In the genomic region with DNA sequence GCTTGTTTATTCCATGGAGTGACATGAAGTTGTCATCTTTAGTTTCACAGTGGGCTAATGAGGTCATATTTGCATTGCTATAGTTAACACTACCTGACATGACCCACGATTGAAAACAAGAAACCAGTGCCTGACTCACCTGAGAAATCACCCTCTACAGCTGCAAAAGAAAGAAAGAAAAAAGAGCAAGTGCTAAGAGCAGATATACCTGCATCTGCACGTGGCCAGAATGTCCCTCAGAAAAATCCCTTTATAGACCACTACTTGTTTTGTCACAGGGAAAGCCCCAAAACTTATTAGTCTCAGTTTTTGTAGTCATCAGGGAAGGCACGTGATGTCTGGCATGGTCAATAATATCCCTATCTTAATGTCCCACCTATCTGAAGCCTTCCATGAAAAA, we compare ENCODE assay signal across 23 mouse cellular contexts. TPM values are rescaled to one million over a fixed set of nuclear protein-coding genes. Genes with fewer than 3 reads are reported as not detected.
DNase-seq lines count a peak whose midpoint lies in the region; ATAC-seq and TF ChIP-seq lines count a peak whose summit lies in the region.
"Had no signal": no experiment of that assay in that cellular context is flagged by ENCODE, and none has a peak within 500 bp of the region (broad histone marks: within the 10 kb centered on the region; RNA-seq: fewer than 3 reads in every experiment).

No protein-coding gene starts in this region.

- dilution Hi-C loops in CH12.LX (cut with MboI; ENCODE audit: extremely low pct_ligation_motif_present, extremely low pct_unique_long_range_greater_than_20kb, low sequenced_read_pairs) = no loop called here

- WGBS in heart, adult 2 months = 74% methylated on average over 3 of the region's 3 CpGs
- WGBS in hindbrain, embryonic 14.5 days = 68% methylated on average over 3 of the region's 3 CpGs
- 91% methylated on average over 3 of the region's 3 CpGs for WGBS in hindbrain, embryonic 11.5 days

- TF ChIP-seq RAD21 in CH12.LX (IDR thresholded peaks at IDR 0.05; ENCODE audit: low read depth, low read length) = no peak

- TF ChIP-seq CTCF in heart, adult 2 months (IDR thresholded peaks at IDR 0.05) = no peak
- no peak for TF ChIP-seq CTCF in CH12.LX (conservative IDR thresholded peaks at IDR 0.05 in 1 of 2, IDR thresholded peaks at IDR 0.05 in 1 of 2; ENCODE audit: low read depth in 2 of 2, low read length in 2 of 2)

- no peaks in the 10 kb centered on the region for H3K9me3 ChIP-seq in hindbrain, embryonic 14.5 days (ENCODE audit: control insufficient read depth, low read length)
- no peaks in the 10 kb centered on the region for H3K9me3 ChIP-seq in hindbrain, embryonic 11.5 days (ENCODE audit: control insufficient read depth, low read length)
- no peaks in the 10 kb centered on the region for H3K9me3 ChIP-seq in CH12.LX (replicated peaks; ENCODE audit: low read length)

- no peaks in the 10 kb centered on the region for H3K4me1 ChIP-seq in heart, adult 2 months (ENCODE audit: control insufficient read depth, insufficient read depth, low read length)
- peaks cover 81% of the 10 kb centered on the region for H3K4me1 ChIP-seq in hindbrain, embryonic 14.5 days (replicated peaks; ENCODE audit: control insufficient read depth, insufficient read depth, low read length)
- H3K4me1 ChIP-seq in hindbrain, embryonic 11.5 days (replicated peaks; ENCODE audit: control insufficient read depth, insufficient read depth, low read length) = no peaks in the 10 kb centered on the region
- H3K4me1 ChIP-seq in CH12.LX (ENCODE audit: control insufficient read depth in 1 of 2, insufficient read depth in 2 of 2) = peaks cover 0 to 36% of the 10 kb centered on the region in 2 experiments; a peak in 2 of 4 replicates

- H3K9ac ChIP-seq in heart, adult 2 months (ENCODE audit: low read depth, low read length) = no peak overlapping the region
- no peak overlapping the region for H3K9ac ChIP-seq in hindbrain, embryonic 14.5 days
- no peak overlapping the region for H3K9ac ChIP-seq in hindbrain, embryonic 11.5 days (ENCODE audit: low read depth, low read length)
- H3K9ac ChIP-seq in CH12.LX (ENCODE audit: insufficient read depth, low read depth) = no peak overlapping the region

- H3K27ac ChIP-seq in heart, adult 2 months = no peak overlapping the region
- 0 out of 2 replicates have a peak overlapping the region, but pooled peaks have one; percentile 14 for H3K27ac ChIP-seq in hindbrain, embryonic 14.5 days
- no peak overlapping the region for H3K27ac ChIP-seq in hindbrain, embryonic 11.5 days (ENCODE audit: low read depth, low read length)
- no peak overlapping the region for H3K27ac ChIP-seq in CH12.LX (ENCODE audit: insufficient read depth, low read depth)

- no peaks in the 10 kb centered on the region for H3K36me3 ChIP-seq in heart, adult 2 months (ENCODE audit: control insufficient read depth, insufficient read depth, low read length)
- peaks cover 53% of the 10 kb centered on the region for H3K36me3 ChIP-seq in hindbrain, embryonic 14.5 days (replicated peaks; ENCODE audit: control insufficient read depth, insufficient read depth)
- H3K36me3 ChIP-seq in hindbrain, embryonic 11.5 days (ENCODE audit: control insufficient read depth, insufficient read depth, low read length) = peaks cover 5% of the 10 kb centered on the region; the same call in 1 of the 2 replicates
- H3K36me3 ChIP-seq in CH12.LX (replicated peaks in 1 of 2; ENCODE audit: control insufficient read depth in 1 of 2, insufficient read depth in 1 of 2, low read length in 1 of 2) = no peaks in the 10 kb centered on the region
- H3K36me3 ChIP-seq: G1E had no signal

- TF ChIP-seq POLR2A in heart, adult 2 months (IDR thresholded peaks at IDR 0.05; ENCODE audit: insufficient read depth, low read depth, low read length) = no peak
- TF ChIP-seq POLR2A in CH12.LX (IDR thresholded peaks at IDR 0.05; ENCODE audit: low read depth, low read length) = no peak

- intact Hi-C loops in heart, adult 2 months (cut with DNase I) = no loop called here

- in situ Hi-C loops in CH12.LX (cut with MboI; ENCODE audit: low pct_ligation_motif_present, low pct_unique_long_range_greater_than_20kb, low sequenced_read_pairs) = loop anchor here (25.0 kb wide), 1 partner anchor 815 kb away; no protein-coding TSS in a partner anchor

- H3K27me3 ChIP-seq in heart, adult 2 months (ENCODE audit: control insufficient read depth, insufficient read depth, low read length) = no peaks in the 10 kb centered on the region
- no peaks in the 10 kb centered on the region for H3K27me3 ChIP-seq in hindbrain, embryonic 14.5 days (ENCODE audit: control insufficient read depth, insufficient read depth, low read length)
- no peaks in the 10 kb centered on the region for H3K27me3 ChIP-seq in hindbrain, embryonic 11.5 days (ENCODE audit: control insufficient read depth, insufficient read depth, low read length)
- no peaks in the 10 kb centered on the region for H3K27me3 ChIP-seq in CH12.LX (replicated peaks)
- H3K27me3 ChIP-seq: Patski had no signal

- no peak overlapping the region for H3K4me3 ChIP-seq in heart, adult 2 months
- H3K4me3 ChIP-seq in hindbrain, embryonic 14.5 days (replicated peaks; ENCODE audit: low read length) = no peak overlapping the region
- no peak overlapping the region for H3K4me3 ChIP-seq in hindbrain, embryonic 11.5 days (ENCODE audit: low read depth, low read length)
- no peak overlapping the region for H3K4me3 ChIP-seq in CH12.LX (replicated peaks in 1 of 3; ENCODE audit: low read depth in 2 of 3, low read length in 2 of 3, poor library complexity in 1 of 3)

- ATAC-seq in hindbrain, embryonic 14.5 days (ENCODE audit: low FRiP score) = no peak
- no peak for ATAC-seq in hindbrain, embryonic 11.5 days (ENCODE audit: low FRiP score)
- ATAC-seq: activated CD4-positive, CD25-positive, alpha-beta regulatory T cell, adult 4 months; CD4-positive, CD25-positive, alpha-beta regulatory T cell, adult 4 months; Patski had no signal

- DNase-seq in heart, adult 11 months = peak; percentile 44
- DNase-seq in heart, adult 2 months = no peak
- no peak for DNase-seq in hindbrain, embryonic 14.5 days (ENCODE audit: low spot score)
- DNase-seq in hindbrain, embryonic 11.5 days (ENCODE audit: low spot score) = no peak
- DNase-seq in A20 (ENCODE audit: low read depth, low spot score) (peak; percentile 65), CH12.LX (ENCODE audit: extremely low read depth) (peak; percentile 16)
- no peak for DNase-seq in embryo, embryonic 11 days
- no peak for DNase-seq in urinary bladder, postnatal 36 days (ENCODE audit: low spot score in 2 of 2)
- DNase-seq: adrenal gland, adult 2 months; adrenal gland, adult 8-10 months; adrenal gland, postnatal 10 days; adrenal gland, postnatal 14 days; adrenal gland, postnatal 25 days; adrenal gland, postnatal 36 days; B cell, adult 2 months; cerebellum, adult 11 months; cerebellum, adult 11-12 months; cerebellum, adult 18-20 months; cerebellum, adult 2 months had no signal

- H3K4me2 ChIP-seq in hindbrain, embryonic 14.5 days (replicated peaks) = no peak overlapping the region
- H3K4me2 ChIP-seq in hindbrain, embryonic 11.5 days (replicated peaks; ENCODE audit: low read depth, low read length) = no peak overlapping the region
- no peak overlapping the region for H3K4me2 ChIP-seq in CH12.LX (ENCODE audit: insufficient read depth, low read depth, poor library complexity, severe bottlenecking)

- H3K79me2 ChIP-seq in heart, adult 2 months (replicated peaks; ENCODE audit: control insufficient read depth, insufficient read depth, low read length) = no peaks in the 10 kb centered on the region
- no peaks in the 10 kb centered on the region for H3K79me2 ChIP-seq in CH12.LX (replicated peaks; ENCODE audit: control insufficient read depth, extremely low read depth, insufficient read depth, poor library complexity, severe bottlenecking)

- no peak for TF ChIP-seq EP300 in heart, adult 2 months (IDR thresholded peaks at IDR 0.05; ENCODE audit: insufficient read depth, low read depth, low read length)
- no peak for TF ChIP-seq EP300 in CH12.LX (IDR thresholded peaks at IDR 0.05; ENCODE audit: low read length)

TF ChIP-seq in CH12.LX, 34 proteins besides CTCF, POLR2A, EP300 and RAD21:
- TF ChIP-seq BHLHE40 (IDR thresholded peaks at IDR 0.05; ENCODE audit: low read depth, low read length) (peak; percentile 75), JUN (IDR thresholded peaks at IDR 0.05; ENCODE audit: insufficient read depth, low read depth, low read length) (no peak), TCF12 (IDR thresholded peaks at IDR 0.05; ENCODE audit: low read depth, low read length) (no peak), CHD1 (IDR thresholded peaks at IDR 0.05; ENCODE audit: low read depth, low read length) (no peak), ETS1 (conservative IDR thresholded peaks at IDR 0.05; ENCODE audit: low read depth, low read length) (peak; percentile 63)

RNA-seq across cellular contexts. Expression of gene Basp1, which starts 11.6 kb away (rescaled TPM):
- 1 to 10 TPM; 1.9 to 2.4 TPM for total RNA-seq in heart, adult 2 months (2021)
- polyA plus RNA-seq in heart, adult 2 months (2012; rRNA removed) = 1.5 and 1.8 TPM in 2 replicates
- polyA plus RNA-seq in hindbrain, embryonic 14.5 days (2014; fragmentation: Nextera tagmentation; extraction: Ambion mirVana) = 262 and 283 TPM in 2 replicates
- 130 and 214 TPM in 2 replicates for polyA plus RNA-seq in hindbrain, embryonic 11.5 days (2014; fragmentation: Nextera tagmentation; extraction: Ambion mirVana)
- total RNA-seq in CH12.LX (2012; rRNA removed) (0.04 and 0.17 TPM in 2 replicates), CH12.LX (2014; rRNA removed) (1.6 and 1.8 TPM in 2 replicates)
- 2.4 and 2.5 TPM in 2 replicates for polyA plus RNA-seq in CH12.LX (2012; ENCODE audit: insufficient read length, low read depth)
- total RNA-seq: G1E had no signal
- polyA plus RNA-seq: activated CD4-positive, CD25-positive, alpha-beta regulatory T cell, adult 4 months; G1E had no signal

Comparison
In these comparisons a context has a peak if more than half of its experiments do, and no peak if none do; other contexts are left out.
1. DNase-seq: peak in heart, adult 11 months (single experiment), A20 (single experiment) and CH12.LX (single experiment); none in heart, adult 2 months (0 of 2), hindbrain, embryonic 14.5 days (single experiment), hindbrain, embryonic 11.5 days (single experiment), embryo, embryonic 11 days (single experiment) and urinary bladder, postnatal 36 days (0 of 2).
2. RNA of gene Basp1, which starts 11.6 kb away (polyA plus RNA-seq): 262 to 283 TPM in hindbrain, embryonic 14.5 days and 130 to 214 TPM in hindbrain, embryonic 11.5 days; 2.4 to 2.5 TPM in CH12.LX and 1.5 to 1.8 TPM in heart, adult 2 months; every median in the first group is over 10 times any median in the second.